Mouse (Mus musculus) liver, embryonic 14.5 days (tissue): ENCODE results near the gene Ppm1l.

Source experiments
- CTCF ChIP-seq: IDR thresholded peaks from 2 replicates; pipeline ENCODE4 v1.5.1; 2016; ENCODE audit warnings: antibody characterized with exemption, low read depth, control low read depth
- EP300 ChIP-seq: IDR thresholded peaks from 2 replicates; pipeline ENCODE4 v1.6.1; 2016; ENCODE audit warnings: antibody characterized with exemption, low read depth

DNA sequence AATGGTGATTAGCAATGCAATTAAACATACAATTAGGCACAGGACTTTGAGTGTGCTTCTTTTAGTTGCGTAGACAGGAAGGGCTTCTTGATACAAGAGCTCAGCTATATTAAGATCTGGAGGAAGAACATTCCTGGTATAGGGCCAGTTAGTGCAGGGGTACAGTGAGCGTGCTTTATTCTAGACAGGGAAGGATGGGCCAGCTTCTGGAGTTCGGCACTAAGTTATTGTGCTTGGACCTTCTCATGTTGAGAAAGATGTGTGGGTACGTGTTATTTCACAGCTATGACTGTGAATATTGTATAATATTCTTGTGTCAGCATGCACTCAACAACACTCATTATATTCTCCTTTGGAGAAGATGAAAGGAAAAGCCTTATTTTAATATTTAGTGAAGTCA is 29.9 kb downstream of the Ppm1l start:
- TF ChIP-seq CTCF (no peak), EP300 (no peak)
